Mouse (Mus musculus): ENCODE data around the gene Rnd2.
"Not testable (repeated sequence)": the region's sequence is repeated elsewhere in the genome, so short reads cannot be mapped to it uniquely, and the experiment has no call there.

The Rnd2 gene

GRCm38 (mm10) chr11:101464211-101465100, at the start of gene Rnd2:
TSS of gene Rnd2 (plus strand) at chr11:101464999.
- in situ Hi-C loops (cut with MboI, MseI): loop anchor here (25.0 kb wide), 1 partner anchor 948 kb away; the partner anchor contains the start of gene Slc25a39

- in situ Hi-C loops (cut with MboI, MseI): loop anchor here (5.0 kb wide), 1 partner anchor 83 kb away; the partner anchor contains the start of gene Aoc3
Observed at GRCm38 (mm10) chr11:101415306-101415705, 49.5 kb upstream of the Rnd2 start.

- in situ Hi-C loops (cut with MboI, MseI): loop anchor here (5.0 kb wide), 1 partner anchor 84 kb away; the partner anchor contains the start of gene Aoc3
Observed at GRCm38 (mm10) chr11:101416433-101417100, 48.2 kb upstream of the Rnd2 start.

- in situ Hi-C loops (cut with MboI, MseI): loop anchor here (5.0 kb wide), 1 partner anchor 85 kb away; the partner anchor contains the start of gene Aoc3
Observed at GRCm38 (mm10) chr11:101417101-101417855, 47.5 kb upstream of the Rnd2 start, which contains the start of gene Aarsd1. TSS of gene Aarsd1 (minus strand) at chr11:101417615.

DNA sequence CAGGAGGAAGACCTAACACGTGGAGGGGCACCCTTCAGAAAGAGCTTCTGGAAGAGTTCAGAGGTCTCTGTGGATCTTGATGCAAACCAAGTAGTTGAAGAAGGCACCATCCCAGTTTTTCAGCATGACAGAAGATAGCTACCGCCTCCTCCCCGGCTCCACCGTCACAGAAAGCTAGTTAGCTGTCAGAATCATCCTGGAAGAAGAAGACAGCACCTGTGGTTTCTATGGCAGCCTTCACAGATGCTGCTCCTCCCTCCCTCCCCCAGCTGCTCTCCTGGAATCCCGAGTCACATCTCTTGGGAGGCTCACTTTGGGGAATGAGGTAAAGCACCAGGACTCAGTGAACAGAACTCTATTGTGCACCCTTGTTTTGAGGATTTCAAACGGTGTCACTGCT, 45.8 kb upstream of the Rnd2 start:
- in situ Hi-C loops (cut with MboI, MseI): loop anchor here (5.0 kb wide), 1 partner anchor 87 kb away; the partner anchor contains the start of gene Aoc3

DNA sequence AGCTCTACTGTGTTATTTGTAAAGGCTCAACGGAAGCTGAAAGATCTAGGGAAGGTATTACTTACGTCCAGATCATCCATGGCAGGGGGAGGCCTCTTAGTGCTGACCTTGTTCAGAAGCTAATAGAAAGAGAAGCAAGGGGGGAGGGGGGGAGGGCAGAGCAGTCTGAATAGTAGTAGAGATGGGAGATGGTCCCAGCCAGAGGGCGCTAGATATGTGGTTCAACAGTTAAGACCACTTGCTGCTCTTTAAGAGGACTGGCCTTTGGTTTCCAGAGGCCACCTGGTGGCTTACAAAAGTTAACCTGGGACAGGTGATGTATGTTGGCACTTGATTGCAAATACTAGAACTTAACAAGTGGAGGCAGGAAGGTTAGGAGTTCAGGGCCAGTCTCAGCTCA, 45.2 kb upstream of the Rnd2 start:
- in situ Hi-C loops (cut with MboI, MseI): loop anchor here (5.0 kb wide), 1 partner anchor 87 kb away; the partner anchor contains the start of gene Aoc3

DNA sequence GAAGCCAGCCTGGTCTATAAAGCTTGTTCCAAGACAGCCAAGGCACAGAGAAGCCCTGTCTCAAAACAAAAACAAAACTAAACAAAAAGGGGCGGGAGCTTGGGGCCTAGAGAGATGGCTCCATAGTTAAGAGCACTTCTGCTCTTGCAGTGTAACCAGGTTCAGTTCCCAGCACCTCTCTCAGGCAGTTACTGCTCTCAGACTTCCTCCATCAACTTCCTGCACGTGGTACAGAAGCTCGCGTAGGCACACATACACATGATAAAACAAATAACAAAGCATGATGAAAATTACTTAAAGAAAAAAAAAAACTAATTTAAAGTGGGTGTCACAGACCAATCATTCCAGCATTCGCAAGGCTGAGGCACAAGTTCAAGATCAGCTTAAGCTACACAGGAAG, 44.7 kb upstream of the Rnd2 start:
- in situ Hi-C loops (cut with MboI, MseI): no loop called here

GRCm38 (mm10) chr11:101424105-101424851, 40.5 kb upstream of the Rnd2 start, which contains the start of gene Gm27029:
TSS of gene Gm27029 (minus strand) at chr11:101424796.
- in situ Hi-C loops (cut with MboI, MseI): no loop called here

- in situ Hi-C loops (cut with MboI, MseI): no loop called here
Observed at GRCm38 (mm10) chr11:101424925-101425813, 39.6 kb upstream of the Rnd2 start, which contains the start of the genes Rundc1 and Ptges3l. TSS of gene Rundc1 (plus strand) at chr11:101425085. TSS of gene Ptges3l (minus strand) at chr11:101425333.

DNA sequence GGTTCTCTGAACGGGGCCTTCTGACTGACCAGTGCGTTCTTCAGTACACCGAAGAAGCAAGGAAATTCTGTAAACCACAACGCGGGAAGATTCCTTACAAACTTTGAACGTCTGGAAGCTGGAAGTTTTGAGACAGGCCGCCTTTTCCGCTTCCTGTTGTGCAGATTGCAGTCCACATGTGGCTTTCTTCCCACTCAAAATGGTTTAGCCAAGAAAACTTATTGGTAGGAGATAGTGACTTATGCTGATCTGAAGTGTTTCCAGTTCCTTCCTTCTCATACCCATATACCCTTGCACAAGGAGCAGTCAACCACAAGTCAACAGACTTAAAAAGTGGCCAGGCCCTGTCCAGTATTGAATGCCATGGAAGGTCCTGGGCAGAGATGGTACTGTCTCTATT, 38.6 kb upstream of the Rnd2 start:
- in situ Hi-C loops (cut with MboI, MseI): no loop called here

GRCm38 (mm10) chr11:101431327-101431726, 33.5 kb upstream of the Rnd2 start:
- in situ Hi-C loops (cut with MboI, MseI): loop anchor here (10.0 kb wide), 1 partner anchor 1453 kb away; the partner anchor contains the start of genes Ccdc103, Eftud2 and Fam187a

DNA sequence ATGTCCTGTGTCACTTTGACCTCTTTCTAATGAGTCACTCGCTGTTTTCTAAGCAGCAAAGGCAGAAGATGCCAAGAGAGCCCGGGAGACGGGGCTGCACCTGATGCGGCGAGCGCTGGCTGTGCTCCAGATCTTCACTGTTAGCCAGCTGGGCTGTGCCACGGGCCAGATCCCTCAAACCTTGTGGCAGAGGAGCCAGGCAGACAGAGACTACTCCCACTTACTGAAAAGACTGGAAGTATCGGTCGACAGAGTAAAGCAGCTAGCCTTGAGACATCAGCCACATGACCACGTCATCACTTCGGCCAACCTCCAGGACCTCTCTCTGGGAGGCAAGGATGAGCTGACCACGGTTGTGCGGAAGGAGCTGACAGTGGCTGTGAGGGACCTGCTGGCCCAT, 31.4 kb upstream of the Rnd2 start:
- in situ Hi-C loops (cut with MboI, MseI): loop anchor here (10.0 kb wide), 1 partner anchor 1451 kb away; the partner anchor contains the start of genes Ccdc103, Eftud2 and Fam187a

DNA sequence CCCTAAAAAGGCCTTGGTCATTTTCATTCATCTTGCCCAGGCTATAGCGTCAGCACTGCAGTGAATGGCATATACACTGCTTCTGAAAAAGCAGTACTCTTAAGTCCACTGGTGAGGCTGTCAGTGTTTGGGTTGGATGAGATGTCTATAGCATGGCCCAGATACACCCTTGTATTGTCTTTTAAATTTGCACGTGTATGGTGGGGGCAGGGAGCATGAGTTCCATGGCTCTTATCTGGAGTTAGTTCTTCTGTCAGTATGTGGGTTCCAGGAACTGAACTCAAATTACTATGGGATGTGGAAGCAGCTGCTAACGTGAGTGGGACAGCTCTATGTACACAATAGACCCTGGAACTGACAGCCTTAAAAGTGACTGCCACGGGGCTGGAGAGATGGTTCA, 29.0 kb upstream of the Rnd2 start:
- in situ Hi-C loops (cut with MboI, MseI): loop anchor here (10.0 kb wide), 1 partner anchor 1449 kb away; the partner anchor contains the start of genes Ccdc103, Eftud2 and Fam187a

DNA sequence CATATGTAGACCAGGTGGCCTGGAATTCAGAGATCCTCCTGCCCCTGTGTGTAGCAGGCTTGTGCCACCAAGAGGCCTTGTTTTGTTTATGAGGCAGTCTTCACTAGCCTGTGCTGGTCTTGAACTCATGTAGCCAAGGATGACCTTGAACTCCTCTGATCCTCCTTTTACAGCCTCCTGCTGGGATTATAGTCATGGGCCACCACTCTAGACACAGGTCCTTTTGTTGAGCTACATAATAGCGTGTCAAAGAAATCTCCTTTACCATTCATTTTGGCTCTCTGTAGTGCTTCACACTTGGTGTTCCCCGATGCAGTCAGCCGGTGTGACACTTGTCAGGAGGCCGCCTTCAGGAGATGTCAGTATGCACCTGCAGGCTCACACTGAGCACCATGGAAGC, 27.9 kb upstream of the Rnd2 start:
- in situ Hi-C loops (cut with MboI, MseI): loop anchor here (10.0 kb wide), 1 partner anchor 1448 kb away; the partner anchor contains the start of genes Ccdc103, Eftud2 and Fam187a

DNA sequence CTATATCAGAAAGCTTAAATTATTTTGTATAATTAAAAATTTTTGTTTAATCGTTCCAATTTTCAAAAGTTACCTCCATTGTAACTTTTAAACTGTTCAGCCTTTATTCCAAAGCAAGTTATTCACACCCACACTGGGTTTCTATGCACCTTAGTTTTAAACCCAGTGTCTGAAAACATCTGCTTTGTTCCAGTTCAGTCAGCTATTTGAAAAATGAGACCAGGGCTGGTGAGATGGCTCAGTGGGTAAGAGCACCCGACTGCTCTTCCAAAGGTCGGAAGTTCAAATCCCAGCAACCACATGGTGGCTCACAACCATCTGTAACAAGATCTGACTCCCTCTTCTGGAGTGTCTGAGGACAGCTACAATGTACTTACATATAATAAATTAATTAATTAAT, 26.8 kb upstream of the Rnd2 start:
- in situ Hi-C loops (cut with MboI, MseI): loop anchor here (10.0 kb wide), 1 partner anchor 1447 kb away; the partner anchor contains the start of genes Ccdc103, Eftud2 and Fam187a

DNA sequence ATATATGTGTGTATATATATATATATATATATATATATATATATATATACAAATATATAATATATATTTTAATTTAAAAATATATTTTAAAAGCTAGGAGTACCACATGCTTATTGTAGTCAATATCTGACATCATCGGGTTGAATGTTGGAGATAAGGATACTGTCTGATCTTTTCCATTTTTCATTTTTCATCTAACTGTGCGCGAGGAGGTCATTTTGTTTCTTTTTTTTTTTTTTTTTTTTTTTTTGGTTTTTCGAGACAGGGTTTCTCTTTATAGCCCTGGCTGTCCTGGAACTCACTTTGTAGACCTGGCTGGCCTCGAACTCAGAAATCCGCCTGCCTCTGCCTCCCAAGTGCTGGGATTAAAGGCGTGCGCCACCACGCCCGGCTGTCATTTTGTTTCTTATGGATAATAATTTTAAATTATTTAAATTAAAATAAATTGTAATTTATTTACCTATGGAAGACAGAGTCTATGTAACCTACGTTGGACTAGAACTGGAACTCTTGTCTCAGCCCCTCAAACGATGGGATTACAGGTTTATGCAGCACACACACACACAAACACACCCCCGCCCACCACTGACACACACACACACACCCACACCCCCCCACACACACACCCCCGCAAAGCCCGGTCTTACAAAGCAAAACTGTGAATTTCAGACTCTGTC, 23.2 kb upstream of the Rnd2 start:
- in situ Hi-C loops (cut with MboI, MseI): not testable (repeated sequence)

DNA sequence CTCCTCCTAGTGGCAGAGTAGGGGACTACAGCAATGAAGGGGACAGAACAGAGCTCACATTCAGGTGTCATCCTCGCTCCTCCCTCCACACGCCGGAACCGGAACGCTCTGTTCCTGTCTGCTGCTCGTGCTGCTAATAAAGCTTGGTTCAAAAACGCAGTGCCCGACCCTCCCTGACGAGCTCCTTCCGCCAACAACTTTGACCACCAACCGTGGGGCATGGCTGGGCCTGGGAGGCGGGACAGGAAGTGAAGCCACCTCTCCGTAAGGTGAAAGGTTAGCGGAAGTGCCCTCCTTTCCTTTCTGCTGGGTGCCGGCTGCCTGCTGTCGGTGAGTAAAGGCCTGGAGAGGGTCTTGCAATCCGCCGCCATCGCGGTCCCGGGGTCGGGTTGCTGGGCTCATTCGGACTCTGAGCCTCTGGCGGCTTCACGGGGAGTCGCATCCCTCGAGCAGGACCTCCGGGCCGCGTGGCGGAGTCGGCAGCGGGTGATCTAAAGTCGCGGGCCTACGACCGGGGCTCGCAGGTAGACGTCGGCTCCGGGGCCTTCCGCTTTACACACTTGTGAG, 22.6 kb upstream of the Rnd2 start, which contains the start of gene Rpl27:
Gene Rpl27, plus strand, starts transcription at position 172 of the 567 bp plus-strand sequence.
- in situ Hi-C loops (cut with MboI, MseI): no loop called here

- in situ Hi-C loops (cut with MboI, MseI): no loop called here
Observed at GRCm38 (mm10) chr11:101442760-101443159, 22.0 kb upstream of the Rnd2 start.

Measured in regulatory T cell (primary cell).